Mouse (Mus musculus) cerebellum, adult 2 months (tissue): ENCODE measurements around the gene Larp1.

Source experiments
- CTCF ChIP-seq: fragments of 200-500 bp; IDR thresholded peaks from 2 replicates; pipeline ENCODE4 v1.5.1; 2011; ENCODE audit warnings: low read depth, mild to moderate bottlenecking, control low read depth, low read length, moderate library complexity, borderline replicate concordance; ENCODE audit not compliant: insufficient read depth
- POLR2A ChIP-seq: fragments of 200-500 bp; IDR thresholded peaks from 2 replicates; pipeline ENCODE4 v1.6.1; 2011; ENCODE audit warnings: low read length, control low read depth, borderline replicate concordance; ENCODE audit not compliant: insufficient read depth

DNA sequence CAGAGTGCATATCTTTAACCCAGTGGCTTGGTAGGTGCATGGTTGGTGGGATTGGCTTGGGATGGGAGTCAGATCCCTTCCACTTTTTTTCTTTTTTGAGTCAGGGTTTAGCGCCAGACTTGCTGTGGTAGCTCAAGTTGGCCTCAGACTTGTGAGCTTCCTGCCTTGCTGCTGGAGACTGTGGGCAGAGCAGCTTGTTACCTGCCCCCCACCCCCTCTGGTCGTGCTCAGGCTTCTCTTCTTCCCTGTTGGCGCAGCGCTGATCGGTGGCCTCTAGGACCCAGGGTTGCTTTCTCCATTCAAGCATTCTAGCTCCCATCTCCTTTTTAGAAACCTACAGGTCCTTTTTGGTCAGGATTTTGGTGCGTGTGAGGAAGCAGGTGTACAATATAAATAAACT lies 22.3 kb downstream of the Larp1 start:
- TF ChIP-seq CTCF = no peak
- no peak for TF ChIP-seq POLR2A
